In the genomic region with DNA sequence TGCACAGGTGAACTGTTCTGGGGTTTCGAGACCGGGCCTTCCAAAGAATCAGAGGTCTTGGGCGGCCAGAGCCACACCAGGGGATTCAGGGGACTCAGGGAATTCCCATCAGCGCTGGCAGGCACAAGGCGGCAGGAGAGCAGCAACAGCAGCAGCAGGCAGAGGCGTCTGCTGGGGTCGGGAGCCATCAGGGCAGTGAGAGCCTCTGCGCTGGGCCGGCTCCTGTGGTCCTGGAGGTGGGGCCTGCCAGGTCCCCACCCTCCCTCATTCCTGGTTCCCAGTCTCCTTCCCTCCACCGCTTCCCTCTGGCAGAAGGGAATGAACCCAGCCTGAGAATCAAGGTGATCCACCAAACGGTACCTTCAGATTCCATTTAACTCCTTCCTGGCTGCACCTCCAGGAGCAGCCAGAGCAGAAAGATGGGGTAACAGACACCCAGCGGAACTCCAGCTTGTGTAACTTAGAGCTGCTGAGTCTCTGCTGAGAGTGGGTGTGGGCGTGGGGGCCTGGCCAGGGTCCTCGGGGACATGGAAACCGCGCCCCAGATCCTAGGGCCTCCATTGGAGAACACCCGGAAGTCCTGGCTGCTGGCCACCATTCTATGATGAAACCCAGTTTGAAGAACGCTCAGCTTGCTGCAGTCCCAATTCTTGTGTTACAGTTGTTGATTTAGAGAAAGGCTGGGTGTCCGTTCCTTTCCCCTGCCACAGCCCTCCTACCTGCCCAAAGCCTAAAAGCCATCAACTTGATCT, we compare ENCODE assay signal across 8 mouse cellular contexts. TPM values are rescaled to one million over a fixed set of nuclear protein-coding genes. Genes with fewer than 3 reads are reported as not detected.
DNase-seq lines count a peak whose midpoint lies in the region; ATAC-seq and TF ChIP-seq lines count a peak whose summit lies in the region.

No protein-coding gene starts in this region.

- peaks cover 23% of the 10 kb centered on the region for H3K4me1 ChIP-seq in intestine, embryonic 14.5 days (replicated peaks; ENCODE audit: control insufficient read depth, insufficient read depth, low read length)
- peaks cover 34% of the 10 kb centered on the region for H3K4me1 ChIP-seq in intestine, embryonic 16.5 days (ENCODE audit: control insufficient read depth, insufficient read depth, low read length)
- peaks cover 18% of the 10 kb centered on the region; the same call in 1 of the 2 replicates for H3K4me1 ChIP-seq in limb, embryonic 14.5 days (ENCODE audit: control insufficient read depth, insufficient read depth, low read length)
- H3K4me1 ChIP-seq in small intestine, adult 2 months (ENCODE audit: control insufficient read depth, insufficient read depth, insufficient read length, low read length): no peaks in the 10 kb centered on the region

- no peak for TF ChIP-seq CTCF in small intestine, adult 2 months (IDR thresholded peaks at IDR 0.05; ENCODE audit: extremely low read depth, insufficient read length, insufficient replicate concordance, low read depth, low read length)

- no peak overlapping the region for H3K27ac ChIP-seq in intestine, embryonic 14.5 days (ENCODE audit: low read depth)
- no peak overlapping the region for H3K27ac ChIP-seq in intestine, embryonic 16.5 days (ENCODE audit: low read length)
- no peak overlapping the region for H3K27ac ChIP-seq in limb, embryonic 14.5 days (replicated peaks; ENCODE audit: low read depth, low read length)
- H3K27ac ChIP-seq in small intestine, adult 2 months (ENCODE audit: insufficient read depth, low read depth, low read length): no peak overlapping the region

- peak overlapping the region; percentile 6; the same call in 1 of the 2 replicates for H3K4me2 ChIP-seq in intestine, embryonic 14.5 days (ENCODE audit: low read length)
- no peak overlapping the region for H3K4me2 ChIP-seq in intestine, embryonic 16.5 days (ENCODE audit: low read depth, low read length)
- H3K4me2 ChIP-seq in limb, embryonic 14.5 days (replicated peaks; ENCODE audit: low read depth, low read length, severe bottlenecking): 0 out of 2 replicates have a peak overlapping the region, but pooled peaks have one; percentile 7

- no peaks in the 10 kb centered on the region for H3K36me3 ChIP-seq in intestine, embryonic 14.5 days (ENCODE audit: control insufficient read depth, insufficient read depth, low read length)
- H3K36me3 ChIP-seq in intestine, embryonic 16.5 days (ENCODE audit: control insufficient read depth, insufficient read depth, low read length): no peaks in the 10 kb centered on the region
- H3K36me3 ChIP-seq in limb, embryonic 14.5 days (ENCODE audit: control insufficient read depth, insufficient read depth, low read length): no peaks in the 10 kb centered on the region
- H3K36me3 ChIP-seq in small intestine, adult 2 months (ENCODE audit: control insufficient read depth, insufficient read depth, low read length): no peaks in the 10 kb centered on the region

- H3K9ac ChIP-seq in intestine, embryonic 14.5 days (ENCODE audit: low read length): no peak overlapping the region
- no peak overlapping the region for H3K9ac ChIP-seq in intestine, embryonic 16.5 days (ENCODE audit: low read depth, low read length)
- no peak overlapping the region for H3K9ac ChIP-seq in limb, embryonic 14.5 days (ENCODE audit: low read depth, low read length, severe bottlenecking)

- H3K9me3 ChIP-seq in intestine, embryonic 14.5 days (ENCODE audit: control insufficient read depth, low read length): no peaks in the 10 kb centered on the region
- H3K9me3 ChIP-seq in intestine, embryonic 16.5 days (ENCODE audit: control insufficient read depth, low read length): no peaks in the 10 kb centered on the region
- no peaks in the 10 kb centered on the region for H3K9me3 ChIP-seq in limb, embryonic 14.5 days (ENCODE audit: control insufficient read depth, low read length)

- 53% methylated on average over 19 of the region's 19 CpGs for WGBS in intestine, embryonic 14.5 days
- 55% methylated on average over 19 of the region's 19 CpGs for WGBS in intestine, embryonic 16.5 days
- WGBS in limb, embryonic 14.5 days: 48% methylated on average over 18 of the region's 19 CpGs
- WGBS in small intestine, adult 2 months: 51% methylated on average over 19 of the region's 19 CpGs

- no peak for DNase-seq in intestine, embryonic 14.5 days (ENCODE audit: low spot score)
- DNase-seq in heart, adult 8-10 months (ENCODE audit: low spot score): peak; percentile 65
- no peak for DNase-seq in limb, embryonic 14.5 days (ENCODE audit: low spot score)
- no peak for DNase-seq in frontal cortex, postnatal 36 days (ENCODE audit: low spot score in 2 of 2)
- DNase-seq in thymus, postnatal 14 days: no peak
- no peak for DNase-seq in layer of hippocampus, postnatal 36 days

- H3K4me3 ChIP-seq in intestine, embryonic 14.5 days (ENCODE audit: low read depth, low read length): no peak overlapping the region
- no peak overlapping the region for H3K4me3 ChIP-seq in intestine, embryonic 16.5 days (ENCODE audit: low read length)
- H3K4me3 ChIP-seq in limb, embryonic 14.5 days (replicated peaks; ENCODE audit: low read length): no peak overlapping the region
- H3K4me3 ChIP-seq in small intestine, adult 2 months (ENCODE audit: low read depth, low read length): peak overlapping the region; percentile 1; the same call in 1 of the 2 replicates

- TF ChIP-seq POLR2A in limb, embryonic 14.5 days (IDR thresholded peaks at IDR 0.05; ENCODE audit: borderline replicate concordance, extremely low read depth, insufficient read depth, insufficient read length): no peak
- no peak for TF ChIP-seq POLR2A in small intestine, adult 2 months (IDR thresholded peaks at IDR 0.05; ENCODE audit: low read depth, low read length)

- ATAC-seq in intestine, embryonic 14.5 days (replicated peaks; ENCODE audit: low FRiP score, low TSS enrichment, low read depth): no peak
- ATAC-seq in intestine, embryonic 16.5 days: no peak
- no peak for ATAC-seq in limb, embryonic 14.5 days (ENCODE audit: low FRiP score, low read depth)

- H3K27me3 ChIP-seq in intestine, embryonic 14.5 days (replicated peaks; ENCODE audit: control insufficient read depth, insufficient read depth, low read length): no peaks in the 10 kb centered on the region
- no peaks in the 10 kb centered on the region for H3K27me3 ChIP-seq in intestine, embryonic 16.5 days (replicated peaks; ENCODE audit: control insufficient read depth, insufficient read depth, low read length)
- H3K27me3 ChIP-seq in limb, embryonic 14.5 days (ENCODE audit: control insufficient read depth, insufficient read depth, low read length): no peaks in the 10 kb centered on the region
- H3K27me3 ChIP-seq in small intestine, adult 2 months (ENCODE audit: control insufficient read depth, insufficient read depth, low read length): no peaks in the 10 kb centered on the region

RNA-seq across cellular contexts. Expression of a gene that starts 52.7 kb away (rescaled TPM):
- polyA plus RNA-seq in intestine, embryonic 14.5 days (2014; fragmentation: Nextera tagmentation; extraction: Ambion mirVana): 54.8 and 58.2 TPM in 2 replicates
- polyA plus RNA-seq in intestine, embryonic 16.5 days (2015; fragmentation: Nextera tagmentation; extraction: Ambion mirVana): 48.6 and 54.3 TPM in 2 replicates
- total RNA-seq in heart, adult 8-10 months (2022): 1 to 10 TPM; 5.5 to 9.3 (median 7.7) TPM
- 66.4 and 75.0 TPM in 2 replicates for polyA plus RNA-seq in limb, embryonic 14.5 days (2012; rRNA removed)
- polyA plus RNA-seq in limb, embryonic 14.5 days (2014; fragmentation: Nextera tagmentation; extraction: Ambion mirVana): 77.8 and 80.2 TPM in 2 replicates
- polyA plus RNA-seq in small intestine, adult 2 months (2012; rRNA removed): 27.1 and 35.2 TPM in 2 replicates
- total RNA-seq in layer of hippocampus, postnatal 36 days (2021): 1 to 10 TPM; 3.1 to 4.4 TPM
